Mouse (Mus musculus): ENCODE data around the gene Olfr459. TPM values are rescaled to one million over a fixed set of nuclear protein-coding genes. Genes with fewer than 3 reads are reported as not detected.

Olfr459 gene
- total RNA-seq (2023) = not detected

DNA sequence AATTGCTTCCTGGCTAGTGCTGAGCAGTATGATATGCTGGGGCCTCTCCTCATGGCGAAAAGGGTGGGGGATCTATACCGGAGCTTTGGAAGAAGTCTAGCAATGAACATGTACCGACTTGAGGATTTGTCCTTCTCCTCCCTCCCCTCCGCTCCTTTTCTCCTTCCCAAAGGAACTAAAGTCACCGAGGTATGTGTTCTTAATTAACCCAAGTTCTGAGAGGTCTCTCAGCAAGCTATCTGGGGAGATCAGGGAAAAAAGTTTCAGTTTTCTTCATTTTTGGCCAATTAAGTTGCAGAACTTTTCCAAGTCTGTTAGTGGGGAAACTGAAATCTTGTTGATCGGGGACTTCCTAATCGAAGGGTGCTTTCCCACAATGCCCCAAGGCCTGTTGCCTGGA, at the start of gene Olfr459:
Olfr459 (minus strand) TSS at position 101 of the 400 bp plus-strand sequence.

Other genes starting within 250 kb of the Olfr459 start
- gene Ephb6, start 169.7 kb downstream of the Olfr459 start, total RNA-seq (2023) = 10 to 100 TPM; 32.2 to 42.9 TPM
- gene Trpv6, start 138.8 kb downstream of the Olfr459 start, total RNA-seq (2023) = not detected
- not detected for gene Trpv5, start 94.4 kb downstream of the Olfr459 start, total RNA-seq (2023)
- not detected for gene Llcfc1, start 90.7 kb downstream of the Olfr459 start, total RNA-seq (2023)
- gene Kel, start 70.8 kb downstream of the Olfr459 start, total RNA-seq (2023) = 1 to 10 TPM; 3.3 TPM
- gene Pip, start 72.4 kb upstream of the Olfr459 start, total RNA-seq (2023) = not detected
- gene Sval2, start 77.8 kb upstream of the Olfr459 start, total RNA-seq (2023) = not detected
- gene Sval1, start 176.5 kb upstream of the Olfr459 start, total RNA-seq (2023) = not detected
- not detected for gene Sval3, start 193.0 kb upstream of the Olfr459 start, total RNA-seq (2023)

All from T-cell, adult 66 days (primary cell).